Mouse (Mus musculus) right cerebral cortex, postnatal 25 days (tissue): ENCODE data around the gene Gatc.
"Not testable (repeated sequence)": the region's sequence is repeated elsewhere in the genome, so short reads cannot be mapped to it uniquely, and the experiment has no call there.

Experiments
- DNase-seq: peaks from one replicate; pipeline ENCODE4 v3.0.0; 2022

Gene Gatc

DNA sequence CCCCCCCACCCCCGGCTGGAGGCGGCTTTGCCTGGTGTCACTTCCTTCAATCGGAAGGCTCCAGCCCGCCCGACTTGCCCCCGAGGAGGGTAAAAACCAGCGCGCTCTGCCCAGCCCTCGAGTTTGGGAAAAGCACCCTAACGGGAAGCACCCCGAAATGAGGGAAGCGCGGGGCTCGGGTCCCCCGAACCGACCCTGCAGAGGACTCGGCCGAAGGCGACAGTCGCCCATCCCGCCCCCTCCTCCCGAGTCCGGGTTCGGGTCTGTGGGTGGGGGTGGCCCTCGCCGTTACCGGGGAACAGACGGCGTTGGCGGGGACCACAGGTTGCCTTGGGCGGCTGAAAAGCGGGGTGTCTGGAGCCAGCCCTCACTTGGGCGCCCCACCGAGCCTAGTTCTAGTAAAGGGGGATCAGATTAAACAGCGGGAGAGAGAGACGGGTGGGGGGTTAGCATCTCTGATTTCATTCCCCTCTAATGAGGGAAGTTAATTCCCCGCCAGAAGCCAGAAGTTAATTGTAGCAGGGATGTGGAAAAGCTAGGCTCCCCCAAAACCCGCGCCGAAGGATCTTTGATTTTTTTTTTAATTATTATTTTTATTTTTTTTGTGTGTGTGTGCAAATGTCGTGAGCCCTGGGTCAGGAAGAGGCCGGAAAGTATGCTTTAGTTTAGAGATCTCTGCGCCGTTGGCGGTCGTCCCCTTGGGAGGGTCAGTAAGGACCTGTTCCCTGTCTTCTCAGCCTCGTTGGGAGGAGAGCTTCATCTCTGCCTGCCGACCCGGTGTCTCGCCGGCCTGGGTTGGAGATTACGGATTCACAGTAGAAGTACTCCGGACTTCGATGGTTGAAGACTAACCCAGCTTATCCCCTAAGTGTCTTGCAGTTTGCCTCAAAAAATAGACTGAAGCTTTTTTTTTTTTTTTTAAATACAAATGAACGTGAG is 13.1 kb downstream of the Gatc start:
- DNase-seq, result peak; percentile 47

DNA sequence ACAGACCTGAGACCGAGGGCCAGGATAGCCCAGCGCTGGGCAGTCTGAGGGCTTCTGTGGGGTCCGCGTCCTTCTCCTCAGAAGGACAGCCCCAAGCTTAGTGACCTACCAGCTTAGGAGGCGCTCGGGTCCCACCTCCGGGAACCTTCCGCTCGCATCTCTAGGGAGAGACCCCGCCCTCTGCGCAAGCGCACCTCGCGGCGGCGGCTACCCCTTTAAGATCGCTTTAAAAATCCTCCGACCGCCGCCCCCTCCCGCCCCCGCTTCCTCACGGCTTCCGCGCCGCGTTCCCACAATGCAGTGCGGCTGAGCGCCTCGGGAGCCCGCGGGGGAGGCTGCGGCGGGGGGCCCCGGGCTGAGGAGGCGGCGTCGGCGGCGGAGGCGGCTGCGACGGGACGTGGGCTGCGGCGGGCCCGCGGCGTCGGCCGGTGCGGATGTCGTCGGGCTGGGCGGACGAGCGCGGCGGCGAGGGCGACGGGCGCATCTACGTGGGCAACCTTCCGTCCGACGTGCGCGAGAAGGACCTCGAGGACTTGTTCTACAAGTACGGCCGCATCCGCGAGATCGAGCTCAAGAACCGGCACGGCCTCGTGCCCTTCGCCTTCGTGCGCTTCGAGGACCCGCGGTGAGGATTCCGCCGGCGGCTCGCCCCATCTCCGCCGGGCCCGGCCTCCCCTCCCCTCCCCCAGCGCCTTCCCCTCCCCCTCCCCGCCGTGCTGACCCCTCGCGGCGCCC is 13.9 kb downstream of the Gatc start, which contains the start of gene Srsf9:
Srsf9 (plus strand) TSS at position 303 of the 735 bp plus-strand sequence.
- peak; percentile 94 for DNase-seq

DNA sequence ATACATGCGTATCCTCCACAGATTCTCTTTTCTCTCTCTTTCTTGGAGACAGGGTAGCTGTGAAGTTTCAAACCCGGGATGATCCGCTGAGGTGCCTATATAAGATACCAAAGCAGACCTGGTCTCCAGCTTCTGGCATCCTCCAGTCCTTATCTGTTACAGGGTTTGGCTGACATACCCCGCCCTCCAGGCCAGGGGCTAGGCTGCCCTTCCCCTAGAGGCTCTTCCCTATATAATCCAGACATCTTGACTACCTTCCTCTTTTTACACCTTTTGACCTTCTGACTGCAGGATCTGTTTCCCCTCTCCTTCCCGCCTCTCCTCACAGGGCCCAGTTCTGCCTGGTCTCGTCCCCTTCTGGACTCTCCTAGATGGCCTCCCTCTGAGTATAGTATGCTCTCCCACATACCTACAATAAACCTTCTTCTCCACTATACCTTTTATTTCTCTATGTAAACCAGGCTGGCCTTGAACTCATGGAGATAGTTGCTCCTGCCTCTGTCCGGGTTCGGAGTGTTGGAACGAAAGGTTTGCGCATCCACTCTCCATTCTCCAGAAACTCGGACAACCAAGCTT is 14.6 kb downstream of the Gatc start:
- DNase-seq, result no peak

DNA sequence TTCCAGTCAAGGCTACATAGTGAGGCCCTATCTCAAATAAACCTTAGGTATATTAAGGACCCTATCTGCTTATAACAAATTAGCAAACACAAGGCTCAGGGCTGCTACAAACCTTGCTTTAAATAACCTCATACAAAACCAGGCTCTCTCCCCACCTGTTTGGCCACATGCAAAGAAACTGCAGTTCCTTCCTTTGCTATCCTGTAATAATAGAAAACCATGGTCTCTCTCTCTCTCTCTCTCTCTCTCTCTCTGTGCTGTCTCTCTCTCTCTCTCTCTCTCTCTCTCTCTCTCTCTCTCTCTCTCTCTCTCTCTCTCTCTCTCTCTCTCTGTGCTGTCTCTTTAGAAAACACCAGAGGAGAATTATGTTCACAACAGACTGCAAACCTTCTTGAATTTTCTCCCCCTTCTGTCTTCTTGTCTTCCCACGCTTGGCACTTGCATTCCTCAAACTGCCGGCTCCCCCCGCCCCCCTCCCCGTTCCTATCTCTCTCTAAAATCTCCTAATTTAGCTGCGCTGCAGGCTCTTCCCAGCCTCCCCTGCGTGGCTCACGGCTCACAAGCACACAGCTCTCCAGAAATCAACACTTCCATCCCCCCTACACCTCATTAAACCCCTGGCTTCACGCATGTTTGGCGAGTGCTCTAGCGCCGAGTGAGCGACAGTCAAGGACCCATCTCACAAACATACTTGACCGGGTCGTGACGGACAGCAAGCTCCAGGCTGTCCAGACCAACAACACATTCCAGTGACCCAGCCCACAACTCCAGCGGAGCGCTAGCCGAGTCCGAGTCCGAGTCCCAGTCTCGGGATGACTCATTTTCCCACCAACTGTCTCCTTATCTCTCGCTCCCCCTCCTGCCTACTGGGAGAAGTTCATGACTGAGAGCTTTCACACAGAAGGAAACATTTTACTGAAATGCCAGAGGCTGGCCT is 21.7 kb downstream of the Gatc start:
- peak; percentile 86 for DNase-seq

DNA sequence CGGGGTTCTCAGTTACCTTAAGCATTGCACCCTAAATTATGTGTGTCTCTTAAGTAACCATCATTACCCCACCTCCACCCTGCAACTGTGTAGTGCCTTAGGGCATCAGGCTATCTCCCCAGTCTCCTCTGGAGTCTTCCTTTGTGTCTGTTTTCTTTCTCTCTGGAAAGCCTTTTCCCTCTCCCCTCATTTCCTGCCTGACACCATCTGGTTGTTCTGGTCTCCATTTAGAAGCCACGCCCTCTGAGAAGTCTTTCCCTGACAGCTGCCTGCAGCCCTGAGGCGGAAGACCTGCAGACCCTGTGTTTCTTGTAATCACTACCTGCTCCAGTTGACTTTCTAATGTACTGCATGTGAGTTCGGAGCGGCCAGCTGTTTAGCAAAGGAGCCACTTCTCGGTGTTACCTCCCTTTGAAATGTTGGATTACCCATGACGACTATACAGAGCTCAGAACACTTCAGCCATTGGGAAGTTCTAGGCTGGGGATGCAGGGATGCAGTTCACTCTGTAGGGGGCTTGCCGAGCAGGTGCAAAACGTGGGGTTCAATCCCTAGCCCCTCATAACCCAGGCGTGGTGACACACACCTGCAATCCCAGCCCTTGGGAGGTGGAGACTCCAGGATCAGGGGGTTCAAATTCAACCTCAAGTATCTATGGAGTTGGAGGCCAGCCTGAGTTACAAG is 23.2 kb downstream of the Gatc start:
- DNase-seq, result no peak

GRCm38 (mm10) chr5:115316968-115317644 is 23.9 kb downstream of the Gatc start:
- no peak for DNase-seq

DNA sequence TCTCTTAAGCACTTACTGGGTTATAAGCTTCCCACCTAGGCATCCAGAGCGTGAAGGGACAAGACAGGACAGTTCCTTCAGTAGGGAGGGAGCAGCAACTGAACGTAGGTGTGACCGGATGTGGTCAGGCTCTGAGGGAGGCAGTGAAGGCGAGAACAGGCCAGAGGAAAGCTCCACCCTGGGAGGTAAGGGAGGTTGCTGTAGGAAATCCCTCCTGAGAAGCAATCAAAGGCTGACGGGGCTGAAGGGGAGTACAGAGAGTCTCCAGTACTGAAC is 27.4 kb downstream of the Gatc start:
- no peak for DNase-seq

DNA sequence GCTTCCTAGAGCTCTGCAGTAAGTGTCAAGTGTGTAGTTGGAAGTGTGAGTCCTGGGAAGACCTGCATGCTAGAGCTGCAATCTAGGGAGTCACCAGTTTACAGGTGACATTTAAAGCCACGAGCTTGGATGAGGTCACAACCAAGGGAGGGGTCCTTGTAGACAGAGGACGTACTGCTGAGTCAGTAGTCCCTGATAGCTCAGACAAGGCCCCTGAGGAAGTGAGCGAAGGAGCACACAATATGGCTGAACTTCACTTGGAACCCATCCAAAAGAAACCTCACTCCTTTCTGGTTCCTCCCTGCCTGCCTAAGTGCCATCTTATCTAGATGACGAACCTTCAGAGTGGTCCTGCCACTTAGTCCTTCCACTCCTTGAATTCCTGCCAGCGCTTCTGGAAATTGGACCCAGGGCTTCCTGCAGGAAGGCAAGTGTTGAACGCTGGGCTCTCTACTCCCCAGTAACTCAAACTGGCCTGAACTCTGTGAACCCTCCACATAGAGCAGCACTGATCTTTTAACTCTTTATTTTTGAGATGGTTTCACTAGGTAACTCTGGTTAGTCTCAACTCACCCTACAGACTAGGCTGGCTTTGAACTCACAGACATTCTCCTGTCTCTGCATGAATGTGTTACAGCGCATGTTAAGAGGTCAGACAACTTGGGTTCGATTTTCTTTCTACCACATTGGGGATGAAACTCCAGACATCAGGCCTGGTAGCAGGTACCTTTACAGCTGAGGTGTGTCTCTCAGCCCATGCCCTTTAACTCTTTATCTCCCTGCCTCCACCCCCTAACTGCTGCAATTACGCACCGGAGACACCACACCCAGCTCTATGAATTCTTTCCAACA is 27.9 kb downstream of the Gatc start:
- no peak for DNase-seq

- no peak for DNase-seq
Measured at GRCm38 (mm10) chr5:115312354-115312753, 28.6 kb downstream of the Gatc start.

- DNase-seq, result not testable (repeated sequence)
Measured at GRCm38 (mm10) chr5:115302190-115302589, 38.8 kb downstream of the Gatc start.

- DNase-seq, result no peak
Measured at GRCm38 (mm10) chr5:115301615-115302014, 39.4 kb downstream of the Gatc start.

GRCm38 (mm10) chr5:115300792-115301614 is 40.0 kb downstream of the Gatc start, which contains the start of gene Dynll1:
Gene Dynll1 (minus strand): TSS chr5:115300999.
- peak; percentile 99 for DNase-seq

GRCm38 (mm10) chr5:115300035-115300744 is 40.8 kb downstream of the Gatc start:
- peak; percentile 64 for DNase-seq

GRCm38 (mm10) chr5:115296347-115296746 is 44.6 kb downstream of the Gatc start:
- no peak for DNase-seq

GRCm38 (mm10) chr5:115294173-115294572 is 46.8 kb downstream of the Gatc start:
- DNase-seq, result no peak

DNA sequence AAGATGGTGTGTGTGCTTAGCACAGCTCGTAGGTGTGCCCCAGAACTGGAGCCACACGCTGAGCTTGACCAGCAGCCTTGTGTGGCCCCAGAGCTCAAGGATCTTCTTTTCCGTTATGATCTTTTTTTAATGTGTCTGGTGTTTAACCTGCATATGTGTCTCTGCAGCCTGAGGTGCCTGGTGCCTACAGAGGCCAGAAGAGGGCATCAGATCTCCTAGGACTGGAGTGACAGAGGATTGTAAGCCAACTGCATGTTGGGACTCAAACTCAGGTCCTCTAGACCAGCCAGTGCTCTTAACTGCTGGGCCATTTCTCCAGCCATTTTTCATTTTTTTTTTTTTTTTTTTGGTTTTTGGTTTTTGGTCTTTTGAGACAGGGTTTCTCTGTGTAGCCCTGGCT is 56.2 kb downstream of the Gatc start:
- DNase-seq, result no peak
